Mouse (Mus musculus) fat pad, adult 2 months (tissue): ENCODE measurements around the gene Mcmbp.

ENCODE experiments used
- DNase-seq: peaks from one replicate; pipeline ENCODE4 v3.0.0-alpha.2; 2011; ENCODE audit warnings: low read depth, low spot score; ENCODE audit errors: extremely low read depth

Gene Mcmbp

DNA sequence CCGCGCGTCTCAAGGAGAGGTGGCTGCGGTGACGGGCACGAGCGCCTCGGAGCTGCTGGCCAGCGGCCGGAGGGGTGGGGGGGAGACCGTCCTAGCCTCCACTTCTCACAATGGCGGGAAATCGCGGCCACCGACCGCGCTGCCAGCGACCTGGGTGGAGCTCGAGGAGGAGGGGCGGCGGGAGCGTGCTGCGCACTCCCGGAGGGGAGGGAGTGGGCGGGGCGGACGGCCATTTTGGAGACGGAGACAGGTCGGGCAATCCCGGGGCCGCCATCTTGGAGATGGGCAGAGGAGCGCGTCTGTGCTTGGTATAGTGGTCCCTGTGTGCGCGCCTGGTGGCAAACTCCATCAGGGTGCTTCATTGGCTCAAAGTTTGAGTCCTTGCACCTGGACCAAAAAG, at the start of gene Mcmbp:
TSS of gene Mcmbp (minus strand) at position 162 of the 400 bp plus-strand sequence.
- no peak for DNase-seq

DNA sequence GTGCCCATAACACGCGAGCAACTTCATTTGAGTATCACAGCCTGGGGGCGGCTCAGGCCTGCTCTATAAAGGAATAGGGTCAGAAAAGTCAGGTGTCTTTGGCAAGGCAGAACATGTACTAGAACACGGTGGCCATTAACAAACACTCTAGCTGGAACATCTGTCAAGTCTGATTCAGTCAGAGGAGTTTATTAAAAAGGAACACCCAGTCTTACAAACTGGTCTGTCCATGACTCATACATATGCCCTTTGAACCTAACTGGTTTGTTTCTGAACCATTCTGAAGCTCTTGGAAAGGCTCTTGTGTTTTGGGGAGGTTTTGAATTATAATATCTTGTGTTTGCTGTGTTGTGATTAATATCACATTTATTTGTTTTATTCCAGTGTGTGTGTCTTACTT, 49.8 kb upstream of the Mcmbp start:
- peak; percentile 8 for DNase-seq

DNA sequence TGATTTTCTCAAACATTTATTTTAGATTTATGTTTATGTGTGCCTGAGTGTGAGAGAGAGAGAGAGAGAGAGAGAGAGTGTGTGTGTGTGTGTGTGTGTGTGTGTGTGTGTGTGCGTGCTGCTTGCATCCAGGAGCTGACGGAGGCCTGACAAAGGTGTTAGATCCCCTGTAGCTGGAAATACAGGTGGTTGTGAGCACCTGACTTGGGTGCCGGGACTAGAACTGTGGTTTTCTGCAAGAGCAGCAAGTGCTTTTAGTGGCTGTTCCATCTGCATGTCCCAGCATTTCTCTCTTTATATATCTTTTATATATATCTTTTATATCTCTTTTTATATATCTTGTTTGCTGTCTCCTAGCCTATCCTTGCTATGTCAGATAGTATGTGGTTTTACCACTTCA, 41.6 kb upstream of the Mcmbp start:
- no peak for DNase-seq

DNA sequence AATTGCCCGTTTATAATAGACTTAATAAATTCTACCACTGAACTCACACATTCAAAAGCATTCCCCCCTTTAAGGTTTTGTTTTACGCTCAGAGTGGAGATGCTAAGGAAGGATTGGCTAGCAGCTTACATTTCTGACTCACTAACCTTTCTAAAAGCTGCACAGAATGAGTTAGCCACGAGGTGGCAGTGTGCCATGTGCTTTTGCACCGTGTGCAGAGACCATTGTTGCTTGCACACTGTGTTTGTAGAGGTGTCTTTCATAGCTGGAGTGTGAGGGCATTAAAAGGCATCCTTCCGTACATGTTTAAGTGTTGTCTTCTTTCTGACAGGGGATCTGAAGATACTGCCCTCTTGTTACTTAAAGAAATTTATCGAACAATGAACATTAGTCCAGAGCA, 39.0 kb upstream of the Mcmbp start:
- DNase-seq: no peak

DNA sequence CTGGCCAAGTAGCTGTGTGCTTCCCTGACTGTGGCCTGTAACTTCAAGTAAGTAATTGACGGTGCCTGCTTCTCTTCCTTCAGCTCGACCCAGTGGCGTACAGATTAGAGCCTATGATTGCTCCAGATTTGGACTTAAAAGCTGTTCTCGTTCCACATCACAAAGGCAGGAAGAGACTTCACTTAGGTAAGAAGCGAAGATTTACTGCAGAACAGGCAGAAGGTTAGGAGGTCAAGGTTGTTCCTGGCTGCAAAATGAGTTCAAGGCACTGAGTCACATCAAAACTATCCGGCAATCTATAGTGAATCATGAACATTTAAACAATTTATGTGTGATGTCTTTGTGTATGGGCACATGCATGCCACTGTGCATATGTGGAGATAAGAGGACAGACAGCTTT, 36.9 kb upstream of the Mcmbp start:
- DNase-seq: no peak

DNA sequence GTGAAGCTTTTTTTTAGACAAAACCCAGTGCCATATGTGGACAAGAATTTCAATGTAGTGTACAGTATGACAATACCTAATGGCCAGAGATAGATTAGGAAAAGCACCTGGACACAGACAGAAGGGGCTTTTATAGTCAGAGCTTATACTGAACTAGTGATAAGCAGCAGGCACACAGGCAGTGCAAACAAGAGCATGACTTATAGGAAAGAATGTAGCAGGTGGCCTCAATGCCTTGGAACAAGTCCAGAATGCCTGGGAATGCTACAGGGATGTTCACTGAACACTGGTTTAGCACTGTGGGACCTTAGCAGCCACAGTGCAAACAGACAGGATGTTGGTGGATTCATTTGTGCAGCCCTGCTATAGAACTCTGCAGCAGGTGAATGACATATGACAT, 26.4 kb upstream of the Mcmbp start:
- no peak for DNase-seq

DNA sequence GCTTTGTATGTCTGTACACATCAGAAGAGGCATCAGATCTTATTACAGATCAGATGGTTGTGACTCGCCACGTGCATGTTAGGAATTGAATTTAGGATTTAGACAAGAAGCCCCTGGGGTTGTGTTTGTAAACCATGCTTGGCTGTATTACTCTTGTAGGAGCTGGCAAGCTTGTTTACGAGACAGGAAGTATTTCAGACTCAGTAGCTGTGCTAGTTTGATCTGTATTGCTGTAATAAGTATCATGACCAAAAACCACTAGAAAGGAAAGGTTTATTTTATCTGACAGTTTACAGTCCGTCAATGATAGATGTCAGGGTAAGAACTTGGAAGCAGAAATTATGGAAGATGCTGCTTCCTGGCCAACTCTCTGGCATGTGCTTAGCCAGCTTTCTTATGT, 18.7 kb upstream of the Mcmbp start:
- DNase-seq: no peak

DNA sequence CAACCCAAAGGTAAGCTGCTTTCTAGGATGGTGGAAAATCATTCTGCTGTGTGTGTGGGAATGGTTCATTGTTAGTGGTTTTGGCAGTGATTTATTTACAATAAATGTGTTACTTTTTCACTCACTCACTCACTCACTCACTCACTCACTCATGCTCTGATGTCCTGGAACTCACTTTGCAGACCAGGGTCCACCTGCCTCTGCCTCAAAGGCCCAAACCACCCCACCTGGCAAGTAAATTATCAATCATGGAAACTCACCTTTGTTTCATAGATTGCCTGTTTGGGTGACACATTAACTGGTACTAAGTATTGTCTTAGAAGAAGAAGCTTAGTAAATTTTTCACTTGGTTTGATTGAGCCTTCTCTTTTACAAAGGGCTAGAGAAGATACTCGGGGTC, 15.1 kb upstream of the Mcmbp start:
- DNase-seq: no peak

DNA sequence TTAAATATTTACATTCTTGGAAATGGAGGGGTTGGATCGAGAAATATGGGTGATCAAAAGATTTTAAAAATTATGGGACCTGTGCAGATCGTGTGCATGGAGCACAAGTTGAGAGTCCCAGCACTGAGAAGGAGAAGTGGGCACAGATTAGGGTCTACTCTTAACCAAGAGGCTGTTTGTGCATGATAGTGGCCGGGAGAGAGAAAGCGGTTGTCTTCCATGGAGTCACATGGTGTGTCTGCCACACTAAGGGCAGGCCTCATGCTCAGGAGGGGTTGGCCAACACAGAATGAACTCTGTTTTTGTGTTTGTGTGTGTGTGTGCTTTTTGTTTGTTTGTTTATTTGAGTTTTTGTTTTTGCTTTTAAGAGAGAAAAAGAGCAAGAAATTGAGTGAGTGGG, 11.7 kb upstream of the Mcmbp start:
- no peak for DNase-seq

DNA sequence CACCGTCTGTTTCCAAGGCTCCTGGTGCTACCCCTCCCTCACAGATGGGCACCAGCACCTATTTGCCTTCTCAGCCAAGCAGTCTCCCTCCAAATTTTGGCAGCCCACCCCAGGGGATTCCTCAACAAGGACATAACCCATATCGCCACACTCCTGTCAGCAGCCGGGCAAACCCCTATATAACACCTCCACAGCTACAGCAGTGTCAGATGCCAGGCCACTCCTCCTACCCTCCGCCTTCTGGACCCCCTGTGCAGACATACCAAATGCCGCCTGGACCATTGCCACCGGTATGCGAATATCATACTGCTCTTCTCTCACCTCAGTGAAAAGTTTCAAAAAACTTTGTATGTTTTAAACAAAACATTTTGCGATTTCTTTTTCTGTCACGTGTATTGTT, 10.0 kb upstream of the Mcmbp start:
- DNase-seq: no peak

DNA sequence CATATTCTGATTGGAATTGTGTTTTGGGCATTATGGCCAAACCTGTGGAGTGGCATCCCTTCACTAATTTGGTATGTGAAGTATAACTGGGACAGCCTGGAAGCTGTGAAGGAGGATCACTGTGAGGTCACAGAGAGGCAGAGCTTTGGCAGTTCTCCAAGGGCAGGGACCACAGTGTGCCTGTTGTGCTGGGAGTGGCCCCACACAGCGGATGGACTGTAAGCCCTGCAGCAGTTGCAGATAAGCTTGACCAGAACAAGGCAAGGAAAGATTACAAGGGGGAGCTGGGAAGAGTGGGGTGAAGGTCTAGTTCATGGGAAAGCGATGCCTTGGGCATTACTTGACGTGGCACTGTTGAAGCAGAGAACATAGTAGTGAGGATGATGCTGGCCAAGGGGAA, 8.5 kb upstream of the Mcmbp start:
- DNase-seq: no peak

DNA sequence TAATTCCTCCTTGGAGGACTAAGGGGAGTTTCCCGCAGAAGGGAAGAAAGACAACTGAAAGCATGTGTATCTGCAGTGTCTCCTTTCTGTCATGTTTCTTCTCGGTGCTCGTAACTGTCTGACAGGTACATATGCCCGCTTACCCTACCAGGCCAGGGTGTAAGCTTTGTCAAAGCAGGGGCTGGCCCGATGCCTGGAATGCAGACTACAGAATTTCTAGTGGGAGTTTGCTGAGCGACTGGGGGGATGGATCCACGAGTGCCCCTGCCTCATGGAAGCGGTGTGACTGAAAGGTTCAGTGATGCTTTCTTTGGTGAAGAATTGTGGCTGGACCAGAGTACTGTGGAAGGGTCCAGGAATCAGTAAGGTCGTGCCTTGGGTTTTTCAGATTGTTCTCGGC, 5.9 kb upstream of the Mcmbp start:
- DNase-seq: no peak

DNA sequence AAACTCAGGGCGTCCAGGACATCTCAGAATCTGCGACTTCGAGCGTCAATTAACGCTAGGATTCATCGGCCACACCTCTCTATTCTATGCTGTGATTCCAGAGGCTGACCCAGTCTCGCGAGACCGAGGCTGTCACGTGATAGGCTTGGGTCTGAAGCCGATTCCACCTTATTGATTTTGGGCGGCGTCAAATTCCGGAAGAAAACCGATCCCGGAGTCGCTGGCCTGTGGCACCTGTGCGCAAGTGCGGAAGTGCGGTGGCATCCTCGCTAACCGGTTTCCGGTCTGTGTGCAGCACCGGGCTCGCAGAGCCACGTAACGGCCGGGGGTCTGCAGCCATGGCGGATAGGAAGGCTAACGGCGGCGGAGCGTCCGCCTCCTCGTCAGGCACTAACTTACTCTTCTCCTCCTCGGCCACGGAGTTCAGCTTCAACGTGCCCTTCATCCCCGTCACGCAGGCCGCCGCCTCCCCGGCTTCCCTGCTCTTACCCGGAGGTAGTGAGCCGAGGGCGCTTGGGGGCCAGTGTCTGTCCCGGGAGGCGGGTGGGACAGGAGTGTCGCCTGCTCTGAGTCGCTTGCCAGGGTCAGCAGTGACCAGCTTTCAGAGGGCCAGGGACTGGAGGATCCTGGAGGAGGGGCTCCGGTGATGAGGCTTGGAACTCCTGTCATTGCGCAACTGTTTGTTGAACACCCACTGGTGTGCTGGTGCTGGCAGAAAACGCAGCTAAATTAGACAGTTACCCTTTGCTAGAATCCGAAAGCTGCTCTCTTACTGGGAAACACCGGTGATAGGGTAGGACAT, 4.6 kb upstream of the Mcmbp start, which contains the start of gene Sec23ip:
TSS of gene Sec23ip (plus strand) at position 260 of the 802 bp plus-strand sequence.
- peak; percentile 89 for DNase-seq

DNA sequence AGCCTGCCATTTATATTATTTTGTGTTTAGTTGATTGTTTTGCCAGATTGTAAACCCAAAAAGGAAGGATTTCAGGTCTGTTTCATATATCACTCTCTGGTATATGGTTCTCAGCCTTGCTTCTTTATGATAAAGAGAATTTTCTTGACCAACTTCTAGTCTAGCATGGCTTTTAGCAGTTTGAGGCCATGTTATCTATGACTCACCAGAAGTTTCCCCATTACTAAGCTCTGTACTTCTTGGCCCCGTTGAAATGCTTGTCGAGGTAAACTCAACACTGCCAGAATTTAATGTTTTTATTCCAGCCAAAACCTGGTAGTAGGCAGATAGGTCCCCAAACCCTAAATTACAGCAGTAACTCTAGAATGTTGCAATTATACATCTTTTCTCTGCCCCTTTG, 3.6 kb upstream of the Mcmbp start:
- no peak for DNase-seq

DNA sequence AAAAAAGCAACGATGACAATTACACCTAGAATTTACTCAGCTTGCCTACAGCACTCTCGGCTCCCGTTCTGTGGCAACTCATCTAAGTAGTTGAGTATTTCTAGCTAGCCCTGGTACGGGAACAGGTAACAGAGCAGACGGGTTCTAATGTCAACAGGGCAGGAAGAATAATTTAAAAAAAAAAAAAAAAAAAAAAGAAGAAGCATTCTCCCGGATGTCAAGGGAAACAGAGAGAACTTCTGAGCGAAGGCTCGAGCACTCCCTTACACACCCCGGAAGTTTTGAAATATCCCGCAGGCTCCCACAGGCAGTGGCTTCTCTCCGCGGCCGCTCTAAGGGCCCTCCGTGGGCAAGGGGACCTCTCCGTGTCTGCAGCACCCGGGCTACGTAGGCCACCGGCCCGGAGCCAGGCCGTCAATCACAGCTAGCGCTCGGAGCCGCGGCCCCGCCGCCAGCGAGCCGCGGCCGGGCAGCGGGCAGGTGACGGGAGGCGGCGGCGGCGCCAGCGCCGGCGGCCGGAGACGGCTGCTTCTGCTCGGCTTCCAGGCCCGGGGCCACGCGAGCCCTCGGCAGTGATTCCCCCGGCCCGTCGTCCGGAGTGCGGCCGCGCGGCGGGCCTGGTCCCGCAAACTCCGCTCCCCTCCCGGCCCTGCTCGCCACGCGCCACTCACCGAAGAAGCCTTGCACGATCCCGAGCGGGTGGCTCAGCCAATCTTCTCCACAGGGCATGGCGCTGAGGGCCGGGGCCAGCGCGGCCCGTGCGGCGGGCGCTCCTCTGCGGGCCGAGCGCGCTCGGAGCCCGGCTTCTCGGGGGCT, 625 bp downstream of the Mcmbp start:
- no peak for DNase-seq

DNA sequence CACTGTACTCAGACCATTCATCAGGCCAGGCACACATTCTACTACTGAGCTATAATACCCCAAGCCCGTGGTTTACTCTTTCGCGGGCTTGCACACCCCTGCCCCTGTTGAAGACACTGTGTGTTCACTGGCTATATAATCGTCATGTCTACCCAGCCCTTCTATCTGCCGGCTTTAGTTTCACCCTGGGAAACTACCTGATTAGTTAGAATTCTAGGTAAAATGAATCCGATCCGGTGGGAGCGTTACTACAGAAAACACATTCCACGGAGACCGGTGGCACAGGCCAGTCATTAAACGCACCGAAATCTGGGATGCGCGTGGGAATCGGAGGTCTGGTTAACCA, 1.2 kb downstream of the Mcmbp start:
- no peak for DNase-seq

DNA sequence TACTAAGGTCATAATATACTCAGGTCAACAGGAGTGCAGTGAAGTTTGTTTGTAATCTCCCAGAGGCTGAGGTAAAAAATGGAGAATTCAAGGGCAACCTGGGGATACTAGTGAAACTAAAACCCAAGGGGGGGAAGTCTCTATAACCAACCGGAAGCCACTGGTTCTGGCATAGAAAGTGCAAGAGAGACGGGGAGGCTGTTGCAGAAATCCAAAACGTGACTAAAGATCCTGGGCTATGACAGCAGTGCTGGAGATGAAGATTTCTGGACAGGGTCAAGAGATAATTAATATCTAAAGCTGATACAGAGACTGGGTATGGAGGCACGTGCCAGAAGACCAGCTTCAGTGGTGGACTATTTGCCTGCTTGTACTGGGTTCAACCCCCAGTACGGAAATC, 2.3 kb downstream of the Mcmbp start:
- DNase-seq: no peak

DNA sequence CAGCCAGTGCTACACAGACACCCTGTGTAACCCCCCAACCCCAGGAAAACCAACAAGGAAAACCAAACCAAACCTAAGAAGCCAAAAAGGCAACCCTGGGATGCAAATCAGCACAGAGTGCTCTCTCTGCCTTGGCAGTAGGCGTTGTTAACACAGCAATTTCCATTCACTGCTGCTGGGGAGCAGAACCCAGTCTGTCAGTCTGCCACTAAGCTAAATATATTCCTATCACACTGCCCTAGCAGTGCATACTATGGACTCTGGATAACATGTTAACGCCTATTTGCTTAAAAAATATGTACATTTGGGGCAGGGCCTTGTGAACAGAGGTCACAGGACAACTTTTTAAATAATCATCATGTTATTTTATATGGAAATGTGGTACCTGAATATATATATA, 8.7 kb downstream of the Mcmbp start:
- DNase-seq: no peak

DNA sequence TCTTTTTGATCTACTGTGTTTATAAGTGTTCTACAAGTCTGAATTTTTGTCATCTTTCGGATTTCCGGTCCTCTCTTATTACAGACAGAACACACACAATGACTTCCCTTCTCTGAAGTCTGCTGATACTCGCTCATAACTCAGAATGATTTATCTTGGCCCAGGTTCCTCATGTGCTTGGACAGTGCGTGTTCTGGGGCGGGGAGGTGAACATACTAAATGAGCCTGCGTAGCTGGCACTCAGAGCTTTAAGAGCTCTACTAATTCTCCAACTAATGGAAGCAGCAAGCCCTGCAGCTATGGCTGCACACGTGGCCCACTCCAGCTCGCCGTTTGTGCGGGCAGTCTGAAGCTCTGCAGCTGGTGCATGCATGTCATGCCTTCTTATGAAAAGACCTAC, 11.6 kb downstream of the Mcmbp start:
- DNase-seq: peak; percentile 40

DNA sequence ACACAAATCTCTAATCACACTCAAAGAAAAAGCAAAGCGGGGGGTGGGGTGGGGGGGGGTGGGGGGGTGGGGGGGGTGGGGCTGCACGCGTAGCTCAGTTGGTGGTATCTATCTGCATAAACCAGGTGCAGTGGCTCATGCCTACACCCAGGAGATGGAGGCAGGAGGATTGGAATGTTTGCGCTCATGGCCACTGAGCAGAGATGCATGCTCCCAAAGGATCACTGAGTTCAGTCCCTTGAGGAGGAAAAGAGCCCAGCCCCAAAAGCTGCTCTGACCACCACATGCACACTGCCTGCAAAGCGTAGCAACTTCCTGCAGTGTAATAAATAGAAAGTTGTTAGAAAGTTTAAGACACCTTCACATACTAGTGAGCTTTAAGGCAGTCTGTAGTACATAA, 12.6 kb downstream of the Mcmbp start:
- no peak for DNase-seq

DNA sequence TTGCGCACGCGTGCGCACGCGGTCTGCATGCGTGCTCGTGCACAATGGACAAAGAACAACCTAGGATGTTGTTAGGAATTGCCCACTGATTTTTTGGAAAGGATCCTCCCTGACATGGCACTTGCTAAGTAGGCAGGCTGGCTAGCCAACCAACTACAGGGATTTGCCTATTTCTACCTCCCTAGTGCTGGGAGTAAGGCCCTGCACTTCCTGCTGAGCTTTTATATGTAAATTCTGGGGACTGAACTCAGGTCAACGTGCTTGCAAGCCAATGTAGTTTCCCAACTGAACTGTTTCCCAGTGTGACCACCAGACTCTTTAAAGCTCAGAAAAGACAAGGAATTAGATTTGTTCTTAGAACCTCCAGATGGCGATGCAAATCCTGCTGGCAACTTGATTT, 13.3 kb downstream of the Mcmbp start:
- DNase-seq: no peak

DNA sequence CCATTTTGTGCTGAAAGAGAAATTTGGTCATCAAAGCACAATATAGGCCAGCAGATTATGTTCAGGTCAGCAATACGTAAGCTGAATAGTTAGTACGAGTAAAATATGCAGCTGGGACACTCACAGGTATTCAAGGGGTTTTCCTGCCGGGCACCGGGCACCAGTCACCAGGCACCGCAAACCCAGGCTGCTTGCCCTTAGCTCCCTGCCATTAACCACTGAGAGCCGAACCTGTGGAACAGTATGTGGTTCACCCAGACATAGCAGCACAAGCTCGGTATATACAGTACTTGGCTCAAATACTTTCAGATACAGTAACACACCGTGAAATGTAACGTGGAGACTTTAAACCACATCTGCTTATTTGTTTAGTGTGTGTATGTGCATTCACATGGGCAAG, 15.1 kb downstream of the Mcmbp start:
- no peak for DNase-seq

DNA sequence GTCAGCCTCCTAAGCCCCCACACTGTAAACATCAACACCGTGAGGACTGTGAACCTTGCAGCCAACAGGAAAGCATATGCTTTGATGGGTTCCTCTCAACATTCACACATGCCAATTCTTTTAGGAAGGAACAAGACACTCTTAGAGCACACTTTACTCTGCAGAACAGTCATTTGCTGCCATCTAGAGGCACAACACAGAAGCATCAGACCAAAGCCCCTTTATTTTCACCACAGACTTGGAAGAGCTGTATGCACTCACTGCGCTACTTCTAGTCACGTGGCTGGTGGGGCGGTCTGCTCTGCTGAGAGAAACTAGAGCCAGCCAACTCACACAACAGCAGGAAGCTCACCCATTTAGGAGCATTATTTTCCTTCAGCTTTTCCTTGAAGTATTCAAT, 15.5 kb downstream of the Mcmbp start:
- no peak for DNase-seq
